ENCODE assay signal across 10 mouse cellular contexts in genomic region chr7:29306108-29306507, GRCm38 (mm10). TPM values are rescaled to one million over a fixed set of nuclear protein-coding genes. Genes with fewer than 3 reads are reported as not detected.
DNase-seq lines count a peak whose midpoint lies in the region; ATAC-seq and TF ChIP-seq lines count a peak whose summit lies in the region.
"Had no signal": no experiment of that assay in that cellular context is flagged by ENCODE, and none has a peak within 500 bp of the region (broad histone marks: within the 10 kb centered on the region; RNA-seq: fewer than 3 reads in every experiment).

No protein-coding gene starts in this region.

- peak overlapping the region; percentile 47 for H3K9ac ChIP-seq in forebrain, embryonic 11.5 days (ENCODE audit: low read length)
- peak overlapping the region; percentile 84; the same call in 1 of the 2 replicates for H3K9ac ChIP-seq in hindbrain, embryonic 15.5 days
- H3K9ac ChIP-seq in midbrain, postnatal 0 days (replicated peaks; ENCODE audit: low read length, poor library complexity, severe bottlenecking), result peak overlapping the region; percentile 15; the same call in 1 of the 2 replicates
- no peak overlapping the region for H3K9ac ChIP-seq in intestine, embryonic 16.5 days (ENCODE audit: low read depth, low read length)

- peak; percentile 42 for DNase-seq in R1 (ENCODE audit: low read depth, low spot score)
- no peak for DNase-seq in forebrain, embryonic 11.5 days (ENCODE audit: low spot score)
- DNase-seq in midbrain, postnatal 0 days (ENCODE audit: low spot score), result no peak
- no peak for DNase-seq in cerebellum, postnatal 25 days
- no peak for DNase-seq in adrenal gland, postnatal 10 days

- WGBS in forebrain, embryonic 11.5 days, result 31% methylated on average over 7 of the region's 7 CpGs
- WGBS in hindbrain, embryonic 15.5 days, result 19% methylated on average over 7 of the region's 7 CpGs
- WGBS in midbrain, postnatal 0 days, result 14% methylated on average over 7 of the region's 7 CpGs
- WGBS in intestine, embryonic 16.5 days, result 63% methylated on average over 7 of the region's 7 CpGs

- no peak for TF ChIP-seq CTCF in midbrain, postnatal 0 days (IDR thresholded peaks at IDR 0.05)

- H3K4me1 ChIP-seq in forebrain, embryonic 11.5 days (replicated peaks; ENCODE audit: control insufficient read depth, insufficient read depth, low read length), result peaks cover 25% of the 10 kb centered on the region
- peaks cover 75% of the 10 kb centered on the region for H3K4me1 ChIP-seq in hindbrain, embryonic 15.5 days (replicated peaks)
- no peaks in the 10 kb centered on the region; the same call in 1 of the 2 replicates for H3K4me1 ChIP-seq in midbrain, postnatal 0 days (ENCODE audit: insufficient read depth, low read length)
- peaks cover 36% of the 10 kb centered on the region for H3K4me1 ChIP-seq in intestine, embryonic 16.5 days (ENCODE audit: control insufficient read depth, insufficient read depth, low read length)

- ATAC-seq in forebrain, embryonic 11.5 days (replicated peaks; ENCODE audit: low FRiP score), result no peak
- ATAC-seq in hindbrain, embryonic 15.5 days (ENCODE audit: low FRiP score, low read depth), result no peak
- ATAC-seq in midbrain, postnatal 0 days (ENCODE audit: low FRiP score), result no peak
- no peak for ATAC-seq in intestine, embryonic 16.5 days

- peak overlapping the region; percentile 65 for H3K27ac ChIP-seq in forebrain, embryonic 11.5 days (ENCODE audit: low read depth, low read length)
- H3K27ac ChIP-seq in hindbrain, embryonic 15.5 days (replicated peaks), result peak overlapping the region; percentile 86
- H3K27ac ChIP-seq in midbrain, postnatal 0 days (ENCODE audit: low read depth, low read length), result peak overlapping the region; percentile 32; the same call in 1 of the 2 replicates
- H3K27ac ChIP-seq in intestine, embryonic 16.5 days (ENCODE audit: low read length), result no peak overlapping the region
- H3K27ac ChIP-seq: macrophage had no signal

- H3K4me3 ChIP-seq in forebrain, embryonic 11.5 days (ENCODE audit: low read depth, low read length), result peak overlapping the region; percentile 57; the same call in 1 of the 2 replicates
- peak overlapping the region; percentile 73 for H3K4me3 ChIP-seq in hindbrain, embryonic 15.5 days
- H3K4me3 ChIP-seq in midbrain, postnatal 0 days (ENCODE audit: low read depth, low read length), result peak overlapping the region; percentile 82
- H3K4me3 ChIP-seq in intestine, embryonic 16.5 days (ENCODE audit: low read length), result no peak overlapping the region

- H3K9me3 ChIP-seq in forebrain, embryonic 11.5 days (ENCODE audit: control insufficient read depth, low read length), result no peaks in the 10 kb centered on the region
- no peaks in the 10 kb centered on the region for H3K9me3 ChIP-seq in hindbrain, embryonic 15.5 days
- H3K9me3 ChIP-seq in midbrain, postnatal 0 days (ENCODE audit: low read length), result no peaks in the 10 kb centered on the region
- H3K9me3 ChIP-seq in intestine, embryonic 16.5 days (ENCODE audit: control insufficient read depth, low read length), result no peaks in the 10 kb centered on the region

- no peaks in the 10 kb centered on the region for H3K36me3 ChIP-seq in forebrain, embryonic 11.5 days (ENCODE audit: control insufficient read depth, insufficient read depth, low read length)
- 0 out of 2 replicates have a peak, but pooled peaks cover under 1% of the 10 kb centered on the region for H3K36me3 ChIP-seq in hindbrain, embryonic 15.5 days
- H3K36me3 ChIP-seq in midbrain, postnatal 0 days (ENCODE audit: insufficient read depth, low read length), result peaks cover 3% of the 10 kb centered on the region; the same call in 1 of the 2 replicates
- H3K36me3 ChIP-seq in intestine, embryonic 16.5 days (ENCODE audit: control insufficient read depth, insufficient read depth, low read length), result no peaks in the 10 kb centered on the region

- H3K27me3 ChIP-seq in forebrain, embryonic 11.5 days (ENCODE audit: control insufficient read depth, insufficient read depth, low read length), result no peaks in the 10 kb centered on the region
- H3K27me3 ChIP-seq in hindbrain, embryonic 15.5 days, result no peaks in the 10 kb centered on the region
- H3K27me3 ChIP-seq in midbrain, postnatal 0 days (ENCODE audit: insufficient read depth, low read length), result no peaks in the 10 kb centered on the region
- H3K27me3 ChIP-seq in intestine, embryonic 16.5 days (replicated peaks; ENCODE audit: control insufficient read depth, insufficient read depth, low read length), result peaks cover 25% of the 10 kb centered on the region

- H3K4me2 ChIP-seq in forebrain, embryonic 11.5 days (ENCODE audit: low read depth, low read length, severe bottlenecking), result peak overlapping the region; percentile 67
- peak overlapping the region; percentile 92 for H3K4me2 ChIP-seq in hindbrain, embryonic 15.5 days
- H3K4me2 ChIP-seq in midbrain, postnatal 0 days (ENCODE audit: low read depth, low read length, poor library complexity, severe bottlenecking), result peak overlapping the region; percentile 95
- H3K4me2 ChIP-seq in intestine, embryonic 16.5 days (ENCODE audit: low read depth, low read length), result no peak overlapping the region

RNA-seq across cellular contexts. Expression of gene Dpf1, which starts 2.4 kb away (rescaled TPM):
- 76.0 and 88.3 TPM in 2 replicates for polyA plus RNA-seq in forebrain, embryonic 11.5 days (2014; fragmentation: Nextera tagmentation; extraction: Ambion mirVana)
- 180 and 184 TPM in 2 replicates for polyA plus RNA-seq in hindbrain, embryonic 15.5 days (2015; fragmentation: Nextera tagmentation; extraction: Ambion mirVana)
- 192 and 197 TPM in 2 replicates for total RNA-seq in midbrain, postnatal 0 days (2014; rRNA removed)
- polyA plus RNA-seq in midbrain, postnatal 0 days (2015; fragmentation: Nextera tagmentation; extraction: Ambion mirVana), result 160 and 162 TPM in 2 replicates
- 1 to 10 TPM; 1.4 to 2.6 TPM for total RNA-seq in adrenal gland, postnatal 10 days (2021)
- 6.2 and 6.8 TPM in 2 replicates for polyA plus RNA-seq in intestine, embryonic 16.5 days (2015; fragmentation: Nextera tagmentation; extraction: Ambion mirVana)
- total RNA-seq: liver, adult 2 months had no signal

RNA-seq across cellular contexts. Expression of gene Ppp1r14a, which starts 17.0 kb away (rescaled TPM):
- 12.5 and 13.3 TPM in 2 replicates for polyA plus RNA-seq in forebrain, embryonic 11.5 days (2014; fragmentation: Nextera tagmentation; extraction: Ambion mirVana)
- 3.0 and 5.1 TPM in 2 replicates for polyA plus RNA-seq in hindbrain, embryonic 15.5 days (2015; fragmentation: Nextera tagmentation; extraction: Ambion mirVana)
- total RNA-seq in midbrain, postnatal 0 days (2014; rRNA removed), result 1.3 TPM in 2 replicates
- polyA plus RNA-seq in midbrain, postnatal 0 days (2015; fragmentation: Nextera tagmentation; extraction: Ambion mirVana), result 1.4 and 1.7 TPM in 2 replicates
- total RNA-seq in adrenal gland, postnatal 10 days (2021), result 10 to 100 TPM; 13.8 to 14.3 TPM
- 40.8 and 45.2 TPM in 2 replicates for polyA plus RNA-seq in intestine, embryonic 16.5 days (2015; fragmentation: Nextera tagmentation; extraction: Ambion mirVana)
- total RNA-seq: CH12.LX had no signal
- polyA plus RNA-seq: macrophage had no signal

RNA-seq across cellular contexts. Expression of gene Spint2, which starts 24.4 kb away (rescaled TPM):
- 36.1 and 43.5 TPM in 2 replicates for polyA plus RNA-seq in forebrain, embryonic 11.5 days (2014; fragmentation: Nextera tagmentation; extraction: Ambion mirVana)
- polyA plus RNA-seq in hindbrain, embryonic 15.5 days (2015; fragmentation: Nextera tagmentation; extraction: Ambion mirVana), result 73.8 and 84.5 TPM in 2 replicates
- 46.6 and 47.7 TPM in 2 replicates for total RNA-seq in midbrain, postnatal 0 days (2014; rRNA removed)
- polyA plus RNA-seq in midbrain, postnatal 0 days (2015; fragmentation: Nextera tagmentation; extraction: Ambion mirVana), result 148 and 153 TPM in 2 replicates
- 10 to 100 TPM; 33.2 to 36.6 TPM for total RNA-seq in adrenal gland, postnatal 10 days (2021)
- 626 and 672 TPM in 2 replicates for polyA plus RNA-seq in intestine, embryonic 16.5 days (2015; fragmentation: Nextera tagmentation; extraction: Ambion mirVana)

RNA-seq across cellular contexts. Expression of gene 2200002D01Rik, which starts 57.8 kb away (rescaled TPM):
- 1.8 and 5.7 TPM in 2 replicates for polyA plus RNA-seq in forebrain, embryonic 11.5 days (2014; fragmentation: Nextera tagmentation; extraction: Ambion mirVana)
- 0.67 and 0.75 TPM in 2 replicates for polyA plus RNA-seq in hindbrain, embryonic 15.5 days (2015; fragmentation: Nextera tagmentation; extraction: Ambion mirVana)
- total RNA-seq in midbrain, postnatal 0 days (2014; rRNA removed), result 0.52 TPM in 1 of 2 replicates, not detected in the other
- 1.2 and 2.0 TPM in 2 replicates for polyA plus RNA-seq in midbrain, postnatal 0 days (2015; fragmentation: Nextera tagmentation; extraction: Ambion mirVana)
- 1 to 10 TPM; 2.0 to 2.4 TPM for total RNA-seq in adrenal gland, postnatal 10 days (2021)
- 261 and 264 TPM in 2 replicates for polyA plus RNA-seq in intestine, embryonic 16.5 days (2015; fragmentation: Nextera tagmentation; extraction: Ambion mirVana)
- polyA plus RNA-seq: macrophage had no signal
